Mouse (Mus musculus) urinary bladder, adult 18-20 months (tissue): Measurements from ENCODE around the gene Vmn2r14.
"Not testable (repeated sequence)": the region's sequence is repeated elsewhere in the genome, so short reads cannot be mapped to it uniquely, and the experiment has no call there.

Experiments
- DNase-seq, 2 experiments: peaks; one replicate each; pipeline ENCODE4 v3.0.0; 2022; ENCODE audit warnings: low spot score in 2 of 2, mixed read lengths in 2 of 2

The Vmn2r14 gene

GRCm38 (mm10) chr5:109224608-109225007, at the start of gene Vmn2r14:
Vmn2r14 (minus strand) TSS chr5:109224708.
- no peak for DNase-seq

- not testable (repeated sequence) for DNase-seq
Observed at GRCm38 (mm10) chr5:109192099-109192498, 32.4 kb downstream of the Vmn2r14 start, which contains the start of gene Vmn2r13. Vmn2r13 (minus strand) TSS chr5:109192199.

GRCm38 (mm10) chr5:109166851-109167250, 57.7 kb downstream of the Vmn2r14 start:
- DNase-seq: not testable (repeated sequence)
